Comparison of ENCODE assay signal across 17 mouse cellular contexts in genomic region chr5:114505260-114506085, GRCm38 (mm10).
A peak's percentile ranks its signal among the peaks of the same experiment; 100 is the strongest.
DNase-seq lines count a peak whose midpoint lies in the region; ATAC-seq and TF ChIP-seq lines count a peak whose summit lies in the region.
"Had no signal": no experiment of that assay in that cellular context is flagged by ENCODE, and none has a peak within 500 bp of the region (broad histone marks: within the 10 kb centered on the region; RNA-seq: fewer than 3 reads in every experiment).

No protein-coding gene starts in this region.

- peak; percentile 14 to 46; a peak in 1 of 4 replicates for ATAC-seq in hematopoietic stem cell, adult 5-6 weeks (replicated peaks in 1 of 2; ENCODE audit: insufficient read depth in 1 of 2, low FRiP score in 2 of 2, low TSS enrichment in 1 of 2, low read depth in 1 of 2, poor library complexity in 2 of 2, severe bottlenecking in 2 of 2)

- no peak for TF ChIP-seq POLR2A in lung, adult 2 months (IDR thresholded peaks at IDR 0.05; ENCODE audit: borderline replicate concordance, extremely low read depth, low read depth, low read length)

- H3K4me3 ChIP-seq in lung, adult 2 months (replicated peaks; ENCODE audit: extremely low read depth, low read depth, low read length) = no peak overlapping the region
- H3K4me3 ChIP-seq: embryonic facial prominence, embryonic 13.5 days; heart, embryonic 10.5 days; hindbrain, embryonic 12.5 days; limb, embryonic 12.5 days; midbrain, embryonic 12.5 days had no signal

- peak; percentile 3 for DNase-seq in lung, postnatal 36 days
- DNase-seq in lung, adult 2 months = no peak
- DNase-seq in CD8-positive naive resting alpha-beta T cell, adult 2 months (ENCODE audit: low read depth in 2 of 2, low spot score in 2 of 2) = peak; percentile 36 to 54
- peak; percentile 56 to 63 for DNase-seq in thymus, postnatal 10 days (ENCODE audit: low spot score in 2 of 2)
- no peak for DNase-seq in gastrocnemius, adult 8-10 months (ENCODE audit: low spot score in 2 of 2)
- no peak for DNase-seq in right cerebral cortex, postnatal 14 days
- no peak for DNase-seq in cerebellum, postnatal 14 days
- DNase-seq: adrenal gland, postnatal 14 days; cerebellum, postnatal 36 days; kidney, adult 9 months; right cerebral cortex, postnatal 4 days had no signal

- 42% methylated on average over 14 of the region's 14 CpGs for WGBS in lung, adult 2 months

- H3K4me1 ChIP-seq in lung, adult 2 months (ENCODE audit: control insufficient read depth, insufficient read depth, low read length) = no peaks in the 10 kb centered on the region

- no peak for TF ChIP-seq CTCF in lung, adult 2 months (IDR thresholded peaks at IDR 0.05; ENCODE audit: insufficient read depth, low read length)

Comparison
In these comparisons a context has a peak if more than half of its experiments do, and no peak if none do; other contexts are left out.
1. DNase-seq: peak in lung, postnatal 36 days (single experiment), CD8-positive naive resting alpha-beta T cell, adult 2 months (2 of 2) and thymus, postnatal 10 days (2 of 2); none in lung, adult 2 months (single experiment), gastrocnemius, adult 8-10 months (0 of 2), right cerebral cortex, postnatal 14 days (single experiment) and cerebellum, postnatal 14 days (0 of 2).